Comparison of ENCODE assay signal across 12 mouse cellular contexts in genomic region chr12:6046866-6047689, GRCm38 (mm10).
A peak's percentile ranks its signal among the peaks of the same experiment; 100 is the strongest.
DNase-seq lines count a peak whose midpoint lies in the region; ATAC-seq lines count a peak whose summit lies in the region.
"Had no signal": no experiment of that assay in that cellular context is flagged by ENCODE, and none has a peak within 500 bp of the region (broad histone marks: within the 10 kb centered on the region; RNA-seq: fewer than 3 reads in every experiment).

No protein-coding gene starts in this region.

- no peak overlapping the region for H3K9ac ChIP-seq in hindbrain, embryonic 12.5 days
- H3K9ac ChIP-seq: embryonic facial prominence, embryonic 15.5 days; intestine, embryonic 15.5 days had no signal

- 49% methylated on average over 9 of the region's 9 CpGs for WGBS in hindbrain, embryonic 12.5 days
- 69% methylated on average over 9 of the region's 9 CpGs for WGBS in heart, embryonic 10.5 days

- ATAC-seq in hindbrain, embryonic 12.5 days (ENCODE audit: low FRiP score): peak; percentile 67
- ATAC-seq: intestine, embryonic 15.5 days had no signal

- intact Hi-C loops in gastrocnemius, postnatal 36 days (cut with DNase I): no loop called here

- no peaks in the 10 kb centered on the region for H3K27me3 ChIP-seq in hindbrain, embryonic 12.5 days
- H3K27me3 ChIP-seq in heart, embryonic 10.5 days (ENCODE audit: insufficient read depth, poor library complexity, severe bottlenecking): no peaks in the 10 kb centered on the region
- H3K27me3 ChIP-seq: embryonic facial prominence, embryonic 15.5 days; intestine, embryonic 15.5 days had no signal

- H3K4me2 ChIP-seq in hindbrain, embryonic 12.5 days (replicated peaks): no peak overlapping the region
- H3K4me2 ChIP-seq: embryonic facial prominence, embryonic 15.5 days; intestine, embryonic 15.5 days had no signal

- H3K27ac ChIP-seq in hindbrain, embryonic 12.5 days: no peak overlapping the region
- H3K27ac ChIP-seq in heart, embryonic 10.5 days: no peak overlapping the region
- H3K27ac ChIP-seq: embryonic facial prominence, embryonic 15.5 days; intestine, embryonic 15.5 days had no signal

- no peaks in the 10 kb centered on the region for H3K36me3 ChIP-seq in hindbrain, embryonic 12.5 days
- no peaks in the 10 kb centered on the region for H3K36me3 ChIP-seq in heart, embryonic 10.5 days
- H3K36me3 ChIP-seq: embryonic facial prominence, embryonic 15.5 days; intestine, embryonic 15.5 days had no signal

- H3K4me3 ChIP-seq in hindbrain, embryonic 12.5 days: no peak overlapping the region
- no peak overlapping the region for H3K4me3 ChIP-seq in heart, embryonic 10.5 days
- H3K4me3 ChIP-seq: embryonic facial prominence, embryonic 15.5 days; intestine, embryonic 15.5 days had no signal

- H3K4me1 ChIP-seq in hindbrain, embryonic 12.5 days: peaks cover 9% of the 10 kb centered on the region; the same call in 1 of the 2 replicates
- no peaks in the 10 kb centered on the region for H3K4me1 ChIP-seq in heart, embryonic 10.5 days
- H3K4me1 ChIP-seq: embryonic facial prominence, embryonic 15.5 days; intestine, embryonic 15.5 days had no signal

- peak; percentile 7 for DNase-seq in right cerebral cortex, adult 18-20 months
- no peak for DNase-seq in right cerebral cortex, postnatal 14 days
- peak; percentile 33 for DNase-seq in mesoderm, embryonic 11.5 days (ENCODE audit: low read depth, low spot score)
- DNase-seq in gastrocnemius, postnatal 36 days: no peak
- DNase-seq in kidney, adult 8-10 months: no peak
- no peak for DNase-seq in spleen, adult 12 weeks (ENCODE audit: low spot score)
- no peak for DNase-seq in heart, embryonic 10.5 days (ENCODE audit: low spot score)
- DNase-seq: adrenal gland, adult 2 months; heart, adult 11 months had no signal

- H3K9me3 ChIP-seq in hindbrain, embryonic 12.5 days (replicated peaks): no peaks in the 10 kb centered on the region
- no peaks in the 10 kb centered on the region for H3K9me3 ChIP-seq in heart, embryonic 10.5 days
- H3K9me3 ChIP-seq: embryonic facial prominence, embryonic 15.5 days; intestine, embryonic 15.5 days had no signal

Comparison
In these comparisons a context has a peak if more than half of its experiments do, and no peak if none do; other contexts are left out.
1. DNase-seq: peak in right cerebral cortex, adult 18-20 months (single experiment) and mesoderm, embryonic 11.5 days (single experiment); none in right cerebral cortex, postnatal 14 days (single experiment), gastrocnemius, postnatal 36 days (0 of 2), kidney, adult 8-10 months (0 of 2), spleen, adult 12 weeks (single experiment) and heart, embryonic 10.5 days (single experiment).